Mouse (Mus musculus): Measurements from ENCODE around the gene Pcdh15. TPM values are rescaled to one million over a fixed set of nuclear protein-coding genes. Genes with fewer than 3 reads are reported as not detected.

Pcdh15 gene
- polyA plus RNA-seq, 1 experiment from 2014 or later = not detected

- TF ChIP-seq CTCF (IDR thresholded peaks at IDR 0.05; ENCODE audit: low read depth) = no peak
- DNase-seq (no peak), ATAC-seq (ENCODE audit: insufficient read depth) (no peak)
- Histone ChIP-seq H3K27me3 (ENCODE audit: insufficient read depth, low read length) (no peaks in the 10 kb centered on the region), H3K4me3 (ENCODE audit: low read depth, low read length) (no peak overlapping the region), H3K9me3 (ENCODE audit: low read depth, low read length) (no peaks in the 10 kb centered on the region), H3K9ac (no peak overlapping the region), H3K4me1 (ENCODE audit: insufficient read depth) (no peaks in the 10 kb centered on the region), H3K4me2 (no peak overlapping the region), H3K36me3 (ENCODE audit: insufficient read depth) (no peaks in the 10 kb centered on the region), H3K27ac (ENCODE audit: low read depth) (no peak overlapping the region)
- 67% methylated on average over 10 of the region's 10 CpGs for WGBS
Observed at GRCm38 (mm10) chr10:74387538-74388499, 1288.7 kb downstream of the Pcdh15 start.

GRCm38 (mm10) chr10:74403111-74403510 is 1304.0 kb downstream of the Pcdh15 start:
- no peak overlapping the region for H3K27ac ChIP-seq (ENCODE audit: low read depth)
- H3K9me3 ChIP-seq (ENCODE audit: low read depth, low read length) = no peaks in the 10 kb centered on the region
- H3K9ac ChIP-seq = no peak overlapping the region
- no peak for ATAC-seq (ENCODE audit: insufficient read depth)
- H3K4me1 ChIP-seq (ENCODE audit: insufficient read depth) = no peaks in the 10 kb centered on the region
- no peaks in the 10 kb centered on the region for H3K27me3 ChIP-seq (ENCODE audit: insufficient read depth, low read length)
- DNase-seq = no peak
- H3K4me2 ChIP-seq = no peak overlapping the region
- no peaks in the 10 kb centered on the region for H3K36me3 ChIP-seq (ENCODE audit: insufficient read depth)
- WGBS = 81% methylated on average over 8 of the region's 8 CpGs
- TF ChIP-seq CTCF (IDR thresholded peaks at IDR 0.05; ENCODE audit: low read depth) = no peak
- no peak overlapping the region for H3K4me3 ChIP-seq (ENCODE audit: low read depth, low read length)

DNA sequence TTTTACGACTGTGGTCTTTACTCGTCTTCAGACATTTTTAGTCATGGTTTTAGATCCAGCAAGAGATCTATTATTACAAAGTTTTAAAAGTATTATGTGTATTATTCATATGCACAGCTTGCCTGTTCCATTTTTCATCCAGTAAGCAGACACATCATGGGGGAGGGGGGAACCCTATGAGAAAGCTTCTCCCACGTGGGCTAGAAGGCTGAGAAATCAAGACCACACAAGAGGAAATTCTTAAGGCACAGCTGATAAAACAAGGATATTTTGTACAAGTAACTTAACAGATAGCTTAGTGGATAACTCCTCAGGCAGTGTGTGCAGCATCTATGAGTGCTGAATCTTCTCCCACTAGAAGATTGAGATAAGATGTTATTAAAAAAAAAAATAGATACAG is 1314.9 kb downstream of the Pcdh15 start:
- Histone ChIP-seq H3K36me3 (ENCODE audit: insufficient read depth) (no peaks in the 10 kb centered on the region), H3K4me3 (ENCODE audit: low read depth, low read length) (no peak overlapping the region), H3K9me3 (ENCODE audit: low read depth, low read length) (no peaks in the 10 kb centered on the region), H3K4me1 (ENCODE audit: insufficient read depth) (no peaks in the 10 kb centered on the region), H3K27ac (ENCODE audit: low read depth) (no peak overlapping the region), H3K27me3 (ENCODE audit: insufficient read depth, low read length) (no peaks in the 10 kb centered on the region), H3K4me2 (no peak overlapping the region), H3K9ac (no peak overlapping the region)
- TF ChIP-seq CTCF (IDR thresholded peaks at IDR 0.05; ENCODE audit: low read depth) = no peak
- ATAC-seq (ENCODE audit: insufficient read depth) (no peak), DNase-seq (peak; percentile 17)
- WGBS = 37% methylated on average over 3 of the region's 3 CpGs

- Histone ChIP-seq H3K36me3 (ENCODE audit: insufficient read depth) (no peaks in the 10 kb centered on the region), H3K4me2 (no peak overlapping the region), H3K9me3 (ENCODE audit: low read depth, low read length) (no peaks in the 10 kb centered on the region), H3K4me3 (ENCODE audit: low read depth, low read length) (no peak overlapping the region), H3K4me1 (ENCODE audit: insufficient read depth) (no peaks in the 10 kb centered on the region), H3K27ac (ENCODE audit: low read depth) (no peak overlapping the region), H3K27me3 (ENCODE audit: insufficient read depth, low read length) (no peaks in the 10 kb centered on the region), H3K9ac (no peak overlapping the region)
- TF ChIP-seq CTCF (IDR thresholded peaks at IDR 0.05; ENCODE audit: low read depth) = no peak
- DNase-seq (no peak), ATAC-seq (ENCODE audit: insufficient read depth) (no peak)
- WGBS = 85% methylated on average over 1 of the region's 1 CpGs
Observed at GRCm38 (mm10) chr10:74414945-74415344, 1315.8 kb downstream of the Pcdh15 start.

DNA sequence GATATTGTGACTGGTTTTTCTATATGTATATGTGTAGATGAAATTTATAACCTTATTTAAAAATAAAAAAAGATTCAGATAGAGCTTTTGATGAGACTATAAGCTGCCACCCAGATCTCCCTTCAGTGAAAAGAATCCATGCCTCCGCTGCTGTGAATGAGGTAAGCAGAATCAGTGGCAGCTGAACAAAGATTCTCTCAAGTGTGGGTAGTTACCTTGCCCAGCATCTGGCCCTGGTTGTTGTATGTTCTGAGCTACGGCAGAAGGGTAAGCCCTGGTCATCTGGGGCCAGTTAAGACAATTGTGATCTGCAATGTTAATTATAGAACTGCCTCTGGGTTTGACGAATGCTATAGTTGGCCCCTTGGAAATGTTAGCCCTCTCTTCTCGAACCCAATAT is 1316.2 kb downstream of the Pcdh15 start:
- no peak overlapping the region for H3K4me3 ChIP-seq (ENCODE audit: low read depth, low read length)
- no peaks in the 10 kb centered on the region for H3K36me3 ChIP-seq (ENCODE audit: insufficient read depth)
- no peaks in the 10 kb centered on the region for H3K9me3 ChIP-seq (ENCODE audit: low read depth, low read length)
- no peak for TF ChIP-seq CTCF (IDR thresholded peaks at IDR 0.05; ENCODE audit: low read depth)
- H3K27ac ChIP-seq (ENCODE audit: low read depth) = no peak overlapping the region
- no peak overlapping the region for H3K4me2 ChIP-seq
- ATAC-seq (ENCODE audit: insufficient read depth) (no peak), DNase-seq (no peak)
- H3K4me1 ChIP-seq (ENCODE audit: insufficient read depth) = no peaks in the 10 kb centered on the region
- H3K27me3 ChIP-seq (ENCODE audit: insufficient read depth, low read length) = no peaks in the 10 kb centered on the region
- no peak overlapping the region for H3K9ac ChIP-seq
- 76% methylated on average over 4 of the region's 4 CpGs for WGBS

DNA sequence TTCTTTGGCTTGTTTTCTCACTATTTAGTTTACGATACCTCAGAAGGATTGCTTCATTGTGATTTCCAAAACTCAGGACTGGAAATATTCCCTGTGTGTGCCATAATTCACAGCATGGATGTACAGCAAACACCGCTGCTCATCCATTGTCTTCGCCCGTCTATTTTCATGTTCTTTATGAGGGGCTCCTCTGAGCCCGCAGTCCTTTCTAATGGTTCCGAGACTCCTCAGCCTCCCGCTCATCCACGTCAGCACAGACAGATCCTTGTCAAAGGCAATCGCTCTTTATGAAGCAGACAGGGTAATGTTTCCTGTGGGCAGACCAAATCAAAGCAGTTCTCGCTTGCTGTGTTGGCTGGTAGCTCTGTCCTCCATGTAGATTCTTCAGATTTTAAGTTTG is 1316.8 kb downstream of the Pcdh15 start:
- Histone ChIP-seq H3K9ac (no peak overlapping the region), H3K27me3 (ENCODE audit: insufficient read depth, low read length) (no peaks in the 10 kb centered on the region), H3K36me3 (ENCODE audit: insufficient read depth) (no peaks in the 10 kb centered on the region), H3K4me2 (no peak overlapping the region), H3K27ac (ENCODE audit: low read depth) (no peak overlapping the region), H3K9me3 (ENCODE audit: low read depth, low read length) (no peaks in the 10 kb centered on the region), H3K4me1 (ENCODE audit: insufficient read depth) (no peaks in the 10 kb centered on the region), H3K4me3 (ENCODE audit: low read depth, low read length) (no peak overlapping the region)
- DNase-seq = no peak
- no peak for TF ChIP-seq CTCF (IDR thresholded peaks at IDR 0.05; ENCODE audit: low read depth)
- WGBS = 86% methylated on average over 10 of the region's 10 CpGs
- ATAC-seq (ENCODE audit: insufficient read depth) = no peak

- no peaks in the 10 kb centered on the region for H3K9me3 ChIP-seq (ENCODE audit: low read depth, low read length)
- H3K27me3 ChIP-seq (ENCODE audit: insufficient read depth, low read length) = no peaks in the 10 kb centered on the region
- H3K4me2 ChIP-seq = no peak overlapping the region
- 54% methylated on average over 11 of the region's 11 CpGs for WGBS
- no peak overlapping the region for H3K27ac ChIP-seq (ENCODE audit: low read depth)
- no peak overlapping the region for H3K4me3 ChIP-seq (ENCODE audit: low read depth, low read length)
- no peak for DNase-seq
- no peak overlapping the region for H3K9ac ChIP-seq
- ATAC-seq (ENCODE audit: insufficient read depth) = no peak
- no peaks in the 10 kb centered on the region for H3K36me3 ChIP-seq (ENCODE audit: insufficient read depth)
- no peak for TF ChIP-seq CTCF (IDR thresholded peaks at IDR 0.05; ENCODE audit: low read depth)
- no peaks in the 10 kb centered on the region for H3K4me1 ChIP-seq (ENCODE audit: insufficient read depth)
Observed at GRCm38 (mm10) chr10:74450069-74450468, 1350.9 kb downstream of the Pcdh15 start.
